Mouse (Mus musculus) megakaryocyte, adult 5-6 weeks (primary cell): Measurements from ENCODE around the gene Cox15. TPM values are rescaled to one million over a fixed set of nuclear protein-coding genes. Genes with fewer than 3 reads are reported as not detected.

ENCODE experiments used
- ATAC-seq: 2 replicates; pipeline ENCODE4 v1.8.0; 2016; ENCODE audit warnings: mild to moderate bottlenecking, inconsistent platforms; ENCODE audit not compliant: poor library complexity, severe bottlenecking
- total RNA-seq, 2 experiments: library from RNA; stranded (forward) in 1 of 2; stranded (reverse) in 1 of 2; fragments of 153-499, 151-499 nt in 1 of 2; fragments of 221-1000, 200-1000 nt in 1 of 2; gene quantifications; 2 replicates each; pipeline versions ENCODE4 v1.2.3 to v1.2.4; 2015 to 2017

The Cox15 gene
- total RNA-seq, 2 experiments from 2014 or later: 8.7 to 9.0 TPM

DNA sequence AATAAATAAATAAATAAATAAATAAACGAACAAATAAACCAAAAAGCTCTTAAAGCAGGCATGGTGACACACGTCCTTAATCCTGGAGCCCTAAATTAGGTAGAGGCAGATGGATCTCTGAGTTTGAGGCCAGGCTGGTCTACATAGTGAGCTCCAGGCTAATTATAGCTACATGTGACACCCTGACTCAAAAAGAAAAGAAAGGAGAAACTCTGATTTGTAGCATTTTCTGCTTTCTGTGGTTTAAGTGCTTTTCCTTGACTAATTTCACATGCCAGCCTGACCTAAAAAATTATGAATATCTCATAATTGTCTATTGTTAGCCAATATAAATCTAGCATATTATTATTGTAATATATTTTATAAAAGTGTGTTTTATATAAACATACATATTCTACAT lies 9.6 kb upstream of the Cox15 start:
- ATAC-seq: no peak

DNA sequence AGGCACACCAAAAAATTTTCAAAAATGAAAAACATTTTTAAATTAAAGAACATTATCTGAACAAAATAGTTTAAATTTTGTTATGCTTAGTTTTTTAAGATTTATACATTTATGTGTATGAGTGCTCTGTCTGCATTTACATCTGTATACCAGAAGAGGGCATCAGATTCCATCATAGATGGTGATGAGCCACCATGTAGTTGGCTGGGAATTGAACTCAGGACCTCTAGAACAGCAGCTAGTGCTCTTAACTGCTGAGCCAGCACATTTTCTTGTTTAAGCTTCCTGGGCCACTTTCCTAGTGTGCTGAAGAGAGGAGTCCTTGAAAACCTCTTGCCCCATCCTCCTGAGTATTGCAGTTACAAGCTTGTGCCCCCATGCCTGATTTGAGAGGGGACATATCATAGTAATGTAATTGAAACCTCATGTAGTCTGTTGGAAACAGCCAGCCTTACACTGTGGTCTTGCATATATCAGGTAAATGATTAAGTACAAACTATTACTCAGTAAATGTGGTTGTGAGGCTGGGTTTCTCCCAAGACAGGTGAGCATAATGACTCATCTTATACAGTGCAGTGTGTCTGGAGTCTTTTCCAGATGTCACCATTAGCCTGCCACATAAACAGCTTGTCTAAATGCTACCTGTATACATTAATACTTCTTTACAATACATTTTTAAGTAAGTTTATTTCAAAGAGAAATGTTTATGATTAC lies 8.9 kb upstream of the Cox15 start:
- no peak for ATAC-seq

DNA sequence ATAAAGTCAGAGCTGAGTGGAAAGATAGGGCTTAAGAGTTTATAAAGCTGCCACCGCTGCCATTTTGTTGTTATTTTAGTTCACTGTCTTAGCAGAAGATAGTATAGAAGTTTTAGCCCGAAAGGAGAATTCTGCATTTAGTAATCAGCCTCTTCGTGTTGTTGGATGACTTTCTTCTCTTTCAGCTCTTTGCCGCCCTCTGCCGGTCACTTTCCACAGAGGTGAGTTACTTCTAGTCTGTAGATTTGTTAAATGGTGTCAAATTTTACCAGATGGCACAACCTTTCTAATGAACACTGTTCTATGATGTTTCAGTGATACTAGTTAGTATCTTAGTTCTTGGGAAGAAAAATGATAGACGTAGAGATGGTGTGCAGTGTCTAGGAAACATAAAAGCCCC lies 7.7 kb upstream of the Cox15 start:
- peak; percentile 66 for ATAC-seq

DNA sequence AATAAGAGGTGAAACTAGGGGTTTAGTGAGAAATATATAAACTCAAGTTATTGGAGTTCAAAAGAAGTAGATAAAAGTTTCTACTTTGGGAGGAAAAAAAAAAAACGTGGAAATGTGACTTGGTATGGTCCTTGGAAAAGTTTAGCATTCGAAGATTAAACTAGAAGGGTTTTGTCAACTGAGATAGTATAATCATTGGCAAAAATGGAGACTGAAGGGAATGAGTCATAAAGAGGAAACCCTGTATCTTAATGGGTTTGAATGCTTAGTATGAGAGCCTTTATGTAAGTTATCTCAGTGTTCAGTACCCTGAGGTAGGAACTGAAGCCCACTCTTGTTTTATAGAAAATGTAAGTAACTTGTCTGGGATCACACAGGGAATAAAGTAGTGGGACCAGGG lies 2.1 kb upstream of the Cox15 start:
- no peak for ATAC-seq

DNA sequence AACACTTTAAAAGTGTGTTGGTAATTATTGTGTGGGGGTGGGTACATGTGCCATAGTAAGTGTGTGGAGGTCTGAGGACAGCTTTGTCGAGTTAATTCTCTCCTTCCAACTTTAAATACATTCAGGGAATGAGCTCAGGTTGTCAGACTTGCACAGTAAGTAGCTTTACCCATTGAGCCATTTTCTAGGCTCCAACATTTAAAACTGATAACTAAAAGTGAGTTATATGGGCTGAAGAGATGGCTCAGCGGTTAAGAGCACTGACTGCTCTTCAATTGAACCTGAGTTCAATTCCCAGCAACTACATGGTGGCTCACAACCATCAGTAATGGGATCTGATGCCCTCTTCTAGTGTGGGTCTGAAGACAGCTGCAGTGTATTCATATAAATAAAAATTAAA lies 1.4 kb upstream of the Cox15 start:
- ATAC-seq: no peak

DNA sequence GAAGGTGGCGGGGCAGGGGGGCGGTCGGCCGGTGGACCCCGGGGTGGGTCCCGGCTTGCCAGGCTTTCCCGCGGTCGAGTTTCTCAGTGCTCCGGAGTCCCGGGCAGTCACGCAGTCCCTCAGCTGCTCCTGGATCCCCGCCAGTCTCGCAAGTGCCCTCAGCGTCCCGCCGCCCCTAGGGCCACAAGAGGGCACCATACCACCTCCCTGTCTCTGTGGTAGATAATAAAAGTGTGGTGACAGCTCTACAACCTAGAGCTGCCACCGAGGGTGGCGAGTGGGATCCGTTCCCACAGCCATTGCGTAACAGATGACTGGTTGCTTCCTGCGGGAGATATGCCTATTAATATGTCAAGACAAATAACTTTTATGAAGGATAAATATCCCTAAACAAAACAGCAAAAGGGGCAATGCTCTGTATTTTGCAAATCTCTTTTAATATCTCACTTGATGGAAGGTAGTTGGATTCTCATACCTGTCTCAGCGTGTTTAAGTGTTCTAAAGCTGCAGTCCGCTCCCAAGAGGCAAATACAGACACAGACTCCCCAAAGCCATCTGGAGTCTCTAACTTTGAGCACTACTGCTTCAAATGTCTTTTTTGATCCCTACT lies 531 bp upstream of the Cox15 start:
- peak; percentile 84 for ATAC-seq

DNA sequence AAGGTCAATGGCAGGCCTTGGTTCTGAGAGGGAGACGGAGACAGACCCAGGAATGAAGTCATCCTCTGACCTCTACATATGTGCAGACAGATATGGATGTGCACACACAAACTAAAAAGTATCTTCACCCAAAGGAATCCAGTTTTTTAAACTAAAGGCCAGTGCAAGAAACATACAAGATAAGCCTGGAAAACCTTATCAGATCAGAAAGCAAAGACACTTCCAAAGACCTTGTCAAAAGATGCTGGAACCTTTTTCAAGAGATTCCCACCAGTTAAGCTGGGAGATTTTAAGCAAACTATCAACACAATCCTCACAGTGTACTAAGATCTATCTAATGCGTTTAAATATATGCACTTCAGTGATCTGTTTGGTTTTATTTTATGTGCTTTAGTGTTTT lies 2.8 kb downstream of the Cox15 start:
- no peak for ATAC-seq

DNA sequence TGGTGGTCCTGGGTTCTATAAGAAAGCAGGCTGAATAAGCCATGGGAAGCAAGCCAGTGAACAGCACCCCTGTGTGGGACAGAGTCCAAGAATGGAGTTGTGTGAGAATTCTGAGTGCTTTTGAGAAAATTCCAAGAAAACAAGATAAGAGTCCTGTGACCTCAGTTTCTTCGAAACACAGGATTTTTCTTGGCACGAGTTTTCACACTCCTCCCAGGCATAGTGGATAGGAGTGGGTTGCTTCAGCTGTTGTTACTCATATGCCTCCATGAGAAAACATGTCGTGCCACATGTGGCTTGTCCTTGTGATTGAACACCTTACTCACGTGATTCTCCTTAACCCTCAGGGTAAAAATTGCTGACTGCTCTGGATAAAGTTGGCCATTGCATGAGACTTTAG lies 4.9 kb downstream of the Cox15 start:
- ATAC-seq: no peak

DNA sequence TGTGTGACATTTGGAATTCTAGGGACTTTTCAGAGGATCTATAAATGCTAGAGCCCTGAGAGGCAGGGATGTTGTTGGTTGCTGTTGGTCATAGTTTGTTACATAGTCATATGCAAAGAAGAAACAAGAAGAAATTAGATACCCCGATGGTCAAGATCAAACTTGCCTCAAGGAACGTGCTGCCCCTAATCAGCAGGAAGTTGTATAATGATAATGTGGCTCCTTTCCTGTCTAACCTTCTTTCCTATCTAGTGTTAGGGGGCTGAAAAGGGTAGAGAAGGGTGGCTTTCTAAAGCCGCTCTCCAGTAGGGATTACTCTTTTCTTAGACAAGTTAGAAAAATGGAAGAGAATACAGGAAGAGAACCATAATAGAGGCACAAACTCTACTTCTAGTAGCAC lies 7.1 kb downstream of the Cox15 start:
- ATAC-seq: no peak

DNA sequence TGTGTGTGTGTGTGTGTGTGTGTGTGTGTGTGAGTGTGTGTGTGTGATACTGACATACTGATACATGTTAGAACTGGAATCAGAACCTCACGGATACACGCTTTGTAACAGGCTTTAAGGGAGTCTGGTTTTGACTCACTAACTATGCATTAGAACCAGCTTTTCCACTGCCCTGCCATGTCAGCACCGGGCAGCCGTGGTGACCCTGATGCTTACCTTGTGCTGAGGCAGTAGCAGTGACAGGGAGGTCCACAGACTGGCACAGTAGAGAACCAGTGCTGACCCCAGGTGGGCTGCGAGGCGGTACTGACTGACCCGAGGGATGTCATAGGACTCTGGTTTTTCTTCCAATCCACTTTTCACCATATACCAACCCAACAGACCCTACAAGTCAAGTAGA lies 9.4 kb downstream of the Cox15 start:
- ATAC-seq: no peak

DNA sequence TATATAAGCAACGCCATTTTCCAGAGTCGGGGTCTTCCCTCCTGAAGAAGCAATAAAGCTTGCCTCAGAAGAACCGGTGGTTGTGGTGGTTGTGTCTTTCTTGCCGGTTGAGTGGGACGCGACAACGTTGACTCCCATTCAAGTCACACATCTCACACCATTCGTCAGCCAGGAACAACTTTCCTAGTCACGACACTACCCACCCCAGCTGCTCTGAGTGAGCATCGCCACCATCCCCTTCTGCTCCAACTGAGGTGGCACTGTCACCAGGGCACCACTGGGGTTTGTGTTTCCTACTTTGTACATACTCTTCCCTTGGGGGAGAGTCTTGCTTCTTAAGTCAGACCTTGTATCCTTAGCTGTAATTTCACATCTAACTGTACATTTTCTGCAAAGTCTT lies 14.4 kb downstream of the Cox15 start:
- ATAC-seq: no peak

DNA sequence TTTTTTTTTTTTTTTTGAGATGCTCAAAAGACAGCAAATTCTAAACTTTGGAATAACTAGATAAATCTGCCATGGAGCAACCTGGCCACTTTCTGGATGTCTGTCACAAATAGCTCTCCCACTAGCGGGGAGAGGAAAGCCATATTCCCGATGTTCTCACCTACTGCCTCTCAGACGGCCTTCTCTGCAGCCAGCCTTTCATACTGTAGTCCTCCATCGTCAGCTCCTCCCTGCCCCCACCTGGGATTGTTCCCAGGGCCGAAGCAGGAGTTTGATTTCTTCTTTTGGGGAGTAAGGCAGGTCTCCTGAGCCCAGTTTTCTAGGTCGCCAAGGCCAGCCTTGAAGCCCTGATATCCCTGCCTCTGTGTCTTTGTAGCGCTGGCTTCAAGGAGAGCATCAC lies 21.6 kb downstream of the Cox15 start:
- no peak for ATAC-seq

DNA sequence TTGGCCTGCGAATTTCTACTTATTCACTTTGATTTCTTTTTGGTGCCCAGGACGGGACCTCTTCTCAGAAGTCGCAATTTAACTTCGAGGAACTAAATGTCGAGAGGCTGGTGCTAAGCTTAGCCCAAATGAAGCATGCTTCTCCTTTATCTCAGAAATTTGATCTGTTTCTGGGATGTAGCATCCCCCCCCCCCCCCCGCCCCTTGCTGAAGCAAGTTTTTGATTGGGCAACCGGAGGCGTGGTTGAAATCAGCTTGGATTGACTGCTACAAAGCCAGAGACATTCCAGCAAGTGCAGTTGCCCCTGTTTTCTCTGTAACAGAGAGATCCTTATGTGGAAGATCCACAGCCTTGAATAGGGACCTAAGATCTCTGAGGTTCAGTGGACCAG lies 22.8 kb downstream of the Cox15 start:
- no peak for ATAC-seq

DNA sequence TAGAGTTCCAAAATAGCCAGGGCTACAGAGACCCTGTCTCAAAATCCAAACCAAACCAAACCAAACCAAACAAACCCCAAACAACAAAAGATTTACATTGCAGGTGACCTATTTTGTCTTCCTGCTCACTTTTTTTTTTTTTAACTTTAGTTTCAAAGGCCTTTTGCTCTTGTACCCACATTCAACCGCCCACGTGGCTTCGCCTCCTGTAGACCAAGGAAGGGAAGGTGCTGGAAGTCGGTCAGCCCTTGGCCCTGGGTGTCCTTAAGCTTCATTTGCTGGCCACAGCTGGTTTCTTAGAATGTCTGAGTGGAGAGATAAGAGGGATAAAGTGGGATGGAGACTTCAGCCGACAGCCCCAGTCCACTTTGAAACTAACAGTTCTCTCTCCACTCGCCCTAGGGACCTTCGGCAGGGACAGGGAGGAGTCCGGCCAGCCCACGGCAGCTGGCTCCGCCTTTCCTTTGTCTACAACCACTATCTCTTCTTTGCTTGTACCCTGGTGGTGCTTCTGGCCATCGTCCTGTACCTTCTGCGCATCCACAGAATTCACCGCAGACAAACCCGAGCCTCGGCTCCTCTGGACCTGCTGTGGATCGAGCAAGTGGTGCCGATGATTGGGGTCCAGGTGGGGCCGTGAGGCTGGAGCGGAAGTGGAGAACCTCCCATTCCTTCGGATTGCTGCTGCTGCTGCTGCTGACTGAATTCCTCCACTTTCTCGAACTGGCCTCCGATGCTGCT lies 23.3 kb downstream of the Cox15 start:
- no peak for ATAC-seq

DNA sequence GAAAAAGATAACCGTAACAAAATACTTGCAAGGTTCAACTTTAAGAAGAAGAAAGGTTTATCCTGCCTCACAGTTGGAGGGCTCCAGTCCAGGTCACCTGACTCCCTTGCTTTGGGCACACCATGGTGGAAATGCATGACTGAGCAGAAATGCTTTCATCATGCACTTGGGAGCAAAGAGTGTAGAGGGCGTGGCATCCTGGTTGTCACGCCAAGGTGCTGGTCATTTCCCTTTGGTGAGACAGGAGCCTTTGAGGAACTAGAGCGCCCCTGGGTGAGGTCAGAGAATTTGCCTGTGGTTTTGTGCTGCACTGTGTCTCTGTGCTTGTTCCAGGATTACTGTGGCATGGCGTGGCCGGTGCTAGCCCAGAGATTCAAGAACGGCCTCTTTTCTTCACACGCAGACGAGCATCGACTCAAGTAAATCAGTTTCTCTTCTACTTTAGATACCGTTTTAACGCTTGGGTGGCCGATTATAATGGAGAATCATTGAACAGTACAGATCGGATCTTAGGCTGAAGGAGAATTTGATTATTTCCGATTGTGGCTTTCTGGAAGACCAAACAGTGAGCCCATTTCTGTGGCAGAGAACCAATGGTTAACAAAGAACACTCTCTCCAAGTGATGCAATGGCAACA lies 26.2 kb downstream of the Cox15 start:
- ATAC-seq: peak; percentile 98

DNA sequence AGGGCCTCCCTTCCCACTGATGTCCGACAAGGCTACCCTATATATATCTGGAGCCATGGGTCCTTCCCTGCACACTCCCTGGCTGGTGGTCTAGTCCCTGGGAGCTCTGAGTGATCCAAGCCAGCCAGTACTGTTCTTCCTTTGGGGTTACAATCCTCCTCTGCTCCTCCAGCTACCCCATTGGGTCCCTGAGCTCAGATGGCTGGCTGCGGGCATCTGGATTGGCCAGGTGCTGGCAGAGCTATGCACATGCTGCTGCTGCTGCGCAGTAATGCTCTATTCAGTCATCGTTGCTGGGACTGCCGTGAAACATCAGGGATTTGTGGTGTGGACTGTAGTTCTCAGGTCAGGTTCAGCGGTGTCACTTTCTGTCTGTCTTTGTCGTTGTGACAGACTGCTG lies 28.0 kb downstream of the Cox15 start:
- no peak for ATAC-seq

DNA sequence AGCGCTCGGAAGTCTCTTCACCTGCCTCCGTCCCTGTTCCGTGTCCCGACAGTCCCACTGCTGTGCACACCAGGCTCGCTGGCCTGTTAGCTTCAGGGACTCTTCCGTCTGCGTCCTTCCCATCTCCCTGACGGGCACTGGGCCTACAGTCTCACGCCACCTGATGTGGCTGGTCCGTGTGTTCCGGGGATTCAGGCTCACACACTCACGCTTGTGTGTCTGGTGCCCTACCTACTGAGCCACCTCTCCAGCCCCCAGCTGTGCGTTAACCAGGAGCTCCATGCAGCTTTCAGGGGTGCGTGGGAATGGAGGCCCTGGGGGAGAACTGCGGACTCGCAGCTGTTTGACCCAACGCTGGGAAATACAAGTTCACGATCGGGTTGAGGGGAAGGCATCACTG lies 28.6 kb downstream of the Cox15 start:
- ATAC-seq: no peak

DNA sequence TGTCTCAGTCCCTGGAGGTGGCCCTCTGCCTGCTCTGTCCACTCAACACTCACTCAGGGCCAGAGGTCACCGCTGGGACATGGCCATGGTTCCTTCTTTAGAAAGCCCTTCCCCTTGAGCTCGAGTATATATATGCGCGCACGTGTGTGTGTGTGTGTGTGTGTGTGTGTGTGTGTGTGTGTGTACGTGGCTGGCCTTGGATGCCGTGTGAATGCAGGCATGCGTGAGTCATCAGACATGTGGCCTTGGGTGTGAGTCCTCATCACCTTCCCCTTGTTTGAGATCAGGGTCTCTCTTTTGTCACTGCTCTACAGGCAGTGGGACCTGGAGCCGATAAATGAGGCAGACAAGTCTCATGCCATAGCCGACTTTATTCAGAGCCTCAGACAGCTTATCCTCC lies 29.3 kb downstream of the Cox15 start:
- no peak for ATAC-seq

DNA sequence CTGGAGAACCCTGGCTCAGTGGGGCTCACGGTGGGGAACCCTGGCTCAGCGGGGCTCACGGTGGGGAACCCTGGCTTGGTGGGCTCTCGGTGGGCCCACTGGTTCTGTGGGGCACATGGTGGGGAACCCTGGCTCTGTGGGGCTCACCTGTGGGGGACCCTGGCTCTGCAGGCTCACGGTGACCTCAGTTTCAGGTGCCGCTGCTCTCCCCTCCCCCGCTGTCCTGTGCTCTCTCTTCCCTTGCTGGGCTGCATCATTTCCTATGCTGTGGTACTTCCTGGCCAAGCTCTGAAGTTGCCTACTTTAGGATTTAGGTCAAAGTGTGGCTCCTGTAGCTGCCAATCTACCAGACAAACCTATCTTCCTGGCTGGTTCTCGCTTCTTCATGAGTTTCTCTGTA lies 29.9 kb downstream of the Cox15 start:
- ATAC-seq: no peak

DNA sequence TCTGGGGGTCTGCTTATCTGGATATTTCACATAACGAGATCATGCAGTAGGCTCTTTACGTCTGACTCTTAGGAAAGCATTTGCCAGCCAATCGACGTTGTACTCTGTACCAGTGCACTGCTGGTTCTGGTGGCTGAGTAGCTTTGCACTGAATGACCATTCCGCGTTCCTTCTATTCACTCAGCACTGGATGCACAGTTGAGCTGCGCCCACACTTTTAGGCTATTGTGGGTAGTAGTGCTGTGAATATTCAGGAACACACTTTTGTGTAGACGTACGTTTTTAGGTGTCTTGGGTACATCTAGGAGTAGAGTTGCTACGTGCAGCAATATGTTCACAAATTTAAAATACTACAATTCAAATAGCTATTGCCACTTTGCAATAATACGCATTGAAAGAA lies 32.7 kb downstream of the Cox15 start:
- no peak for ATAC-seq

DNA sequence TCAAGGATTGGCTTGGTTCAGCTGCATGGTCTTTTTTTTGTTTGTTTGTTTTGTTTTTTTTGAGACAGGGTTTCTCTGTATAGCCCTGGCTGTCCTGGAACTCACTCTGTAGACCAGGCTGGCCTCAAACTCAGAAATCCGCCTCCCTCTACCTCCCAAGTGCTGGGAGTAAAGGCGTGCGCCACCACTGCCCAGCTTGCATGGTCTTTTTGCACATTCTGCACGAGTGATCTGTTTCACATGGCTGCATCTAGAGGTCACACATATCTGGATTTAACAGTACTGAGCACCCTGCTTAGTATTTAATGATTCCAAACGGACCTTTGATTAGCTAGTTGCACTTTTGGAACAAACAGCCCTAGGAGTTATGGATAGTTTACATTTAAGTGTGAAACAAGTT lies 40.8 kb downstream of the Cox15 start:
- ATAC-seq: no peak
